8 mouse cellular contexts compared by ENCODE assay signal in the genomic region with DNA sequence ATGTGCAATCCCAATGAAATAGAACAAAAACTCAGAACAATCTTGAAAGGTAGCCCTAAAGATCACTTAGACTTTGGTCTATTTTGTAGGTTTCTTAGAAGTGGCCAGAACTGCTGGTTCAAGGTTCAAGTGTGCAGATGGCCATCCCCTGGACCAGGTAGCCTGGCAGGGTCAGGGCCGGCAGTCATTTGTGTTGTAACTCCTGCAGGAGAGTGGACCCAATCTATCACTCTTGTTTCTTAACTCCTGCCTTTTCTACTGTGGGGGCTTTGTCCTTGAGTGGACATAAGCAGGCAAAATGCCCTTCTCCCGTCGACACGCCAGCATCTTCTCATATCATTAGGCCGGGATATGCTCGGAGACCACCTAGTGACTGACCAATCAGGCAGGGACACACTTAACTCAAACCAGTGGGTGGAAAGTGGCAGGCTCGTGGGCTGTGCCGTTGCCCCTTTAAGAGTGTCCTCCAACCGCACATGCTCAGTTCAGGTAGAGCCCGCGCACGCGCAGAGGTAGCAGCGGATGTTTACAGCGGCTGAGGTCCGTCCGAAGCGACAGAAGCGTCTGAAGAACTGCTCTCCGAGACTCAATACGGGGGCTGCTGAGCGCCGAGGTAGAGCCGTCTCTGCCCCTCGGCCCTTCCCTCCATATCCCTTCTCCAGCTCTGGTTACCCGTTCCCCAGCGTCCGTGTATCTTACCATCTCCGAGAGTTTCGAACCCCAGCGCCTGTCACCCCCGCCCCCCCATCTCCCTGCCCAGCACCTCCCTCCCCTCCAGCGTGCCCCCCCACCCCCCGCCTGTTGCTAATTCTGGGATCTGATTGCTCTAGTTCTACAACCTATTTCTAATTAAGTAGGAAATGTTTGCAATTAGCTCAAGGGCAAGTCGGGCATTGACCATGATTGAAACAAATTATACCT. TPM values are rescaled to one million over a fixed set of nuclear protein-coding genes. Genes with fewer than 3 reads are reported as not detected.
DNase-seq lines count a peak whose midpoint lies in the region; ATAC-seq lines count a peak whose summit lies in the region.

A gene (plus strand): TSS at position 483 of the 921 bp plus-strand sequence.

- H3K9me3 ChIP-seq in hindbrain, embryonic 16.5 days (ENCODE audit: control insufficient read depth, low read length): no peaks in the 10 kb centered on the region

- peak within 1 kb of the TSS; percentile 87 for H3K27ac ChIP-seq in hindbrain, embryonic 16.5 days (ENCODE audit: low read depth, low read length)
- H3K27ac ChIP-seq in macrophage: peak within 1 kb of the TSS; percentile 45; the same call in 1 of the 2 replicates

- peaks cover 15% of the 10 kb centered on the region for H3K4me1 ChIP-seq in hindbrain, embryonic 16.5 days (ENCODE audit: control insufficient read depth, insufficient read depth, low read depth, low read length)

- peak within 1 kb of the TSS; percentile 82 for H3K9ac ChIP-seq in hindbrain, embryonic 16.5 days (ENCODE audit: low read depth, low read length)

- under 1% methylated on average over 35 of the region's 35 CpGs for WGBS in hindbrain, embryonic 16.5 days
- under 1% methylated on average over 34 of the region's 35 CpGs for WGBS in macrophage (ENCODE audit: missing documents)

- DNase-seq in WW6 (ENCODE audit: low read depth, low spot score): peak; percentile 65
- peak; percentile 70 to 86 for DNase-seq in cerebellum, postnatal 4 days (ENCODE audit: low spot score in 2 of 2)
- DNase-seq in gastrocnemius, adult 18-20 months (ENCODE audit: low spot score): peak; percentile 94
- DNase-seq in left cerebral cortex, adult 18-20 months (ENCODE audit: low spot score in 2 of 2): peak; percentile 91 to 95
- DNase-seq in right cerebral cortex, adult 18-20 months: peak; percentile 93
- peak; percentile 58 for DNase-seq in urinary bladder, postnatal 10 days (ENCODE audit: low spot score)

- H3K4me3 ChIP-seq in hindbrain, embryonic 16.5 days (ENCODE audit: low read length): peak within 1 kb of the TSS; percentile 76
- H3K4me3 ChIP-seq in macrophage (ENCODE audit: inconsistent target): peak within 1 kb of the TSS; percentile 73

- H3K4me2 ChIP-seq in hindbrain, embryonic 16.5 days (ENCODE audit: low read length): peak within 1 kb of the TSS; percentile 85

- ATAC-seq in hindbrain, embryonic 16.5 days: peak; percentile 100

- H3K79me2 ChIP-seq in macrophage (ENCODE audit: inconsistent target): peaks cover 9% of the 10 kb centered on the region; the same call in 1 of the 2 replicates

- H3K36me3 ChIP-seq in hindbrain, embryonic 16.5 days (ENCODE audit: control insufficient read depth, insufficient read depth, low read length): 0 out of 2 replicates have a peak, but pooled peaks cover 2% of the 10 kb centered on the region
- peaks cover 6% of the 10 kb centered on the region; the same call in 1 of the 2 replicates for H3K36me3 ChIP-seq in macrophage (ENCODE audit: inconsistent target)

- no peaks in the 10 kb centered on the region for H3K27me3 ChIP-seq in hindbrain, embryonic 16.5 days (replicated peaks; ENCODE audit: control insufficient read depth, insufficient read depth, low read length)

RNA-seq across cellular contexts. Expression of the gene that starts here (rescaled TPM):
- total RNA-seq in gastrocnemius, adult 18-20 months (2021): 10 to 100 TPM; 41.5 to 45.8 TPM
- 27.7 and 31.0 TPM in 2 replicates for polyA plus RNA-seq in hindbrain, embryonic 16.5 days (2015; fragmentation: Nextera tagmentation; extraction: Ambion mirVana)
- total RNA-seq in left cerebral cortex, adult 18-20 months (2021): 10 to 100 TPM; 81.2 to 83.6 TPM
- total RNA-seq in macrophage (2018; cell fraction: chromatin; rRNA removed): 10 to 100 TPM in 22 of 26 experiments, 1 to 10 TPM in 4; 6.0 to 73.2 (median 25.8) TPM
- 10 to 100 TPM in 23 of 26 experiments, 1 to 10 TPM in 3; 5.9 to 25.4 (median 13.1) TPM for total RNA-seq in macrophage (2018; cell fraction: cytosol; rRNA removed)
- total RNA-seq in macrophage (2018; cell fraction: nucleus; rRNA removed): 10 to 100 TPM in 25 of 26 experiments, 1 to 10 TPM in 1; 9.0 to 69.0 (median 22.9) TPM
- polyA plus RNA-seq in macrophage (2018): 8.6 to 22.6 TPM (median 14.6 TPM) in 3 replicates

Comparison
In these comparisons a context has a peak if more than half of its experiments do, and no peak if none do; other contexts are left out.
1. Peak in every context shown above with its lines: DNase-seq, ATAC-seq, H3K4me3 ChIP-seq and H3K27ac ChIP-seq.